Mouse (Mus musculus) gastrocnemius, adult 8-10 months (tissue): ENCODE measurements at regions not wholly inside any gene's neighbourhood (a gene's known extent, or its start where the extent isn't known, plus 50 kb on each side); places are given as distances from the start of the nearest gene placed in this dataset.

ENCODE experiments used
- DNase-seq, 2 experiments: peaks; one replicate each; pipeline ENCODE4 v3.0.0; 2022; ENCODE audit warnings: low spot score in 2 of 2

DNA sequence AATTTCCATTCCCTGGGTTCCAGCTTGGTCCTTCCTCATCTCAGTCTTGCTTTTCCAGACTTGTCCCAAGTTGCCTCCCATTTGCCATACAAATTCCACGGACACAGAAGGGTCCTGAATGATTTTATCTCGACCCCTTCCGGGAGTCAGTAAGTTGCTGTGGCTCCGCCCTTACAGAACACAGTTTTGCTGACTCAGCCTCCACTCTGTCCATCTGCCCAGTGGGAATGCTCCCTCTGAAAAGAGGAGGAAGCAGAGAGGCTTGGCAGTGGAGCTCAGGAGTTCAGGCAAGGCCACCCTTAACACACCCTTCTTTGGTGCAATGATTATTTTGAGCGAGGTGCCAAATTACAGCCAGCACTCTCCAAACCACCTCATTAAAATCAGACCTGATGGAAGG, 213.9 kb upstream of the Prok2 start:
- DNase-seq = no peak

GRCm38 (mm10) chr6:99939382-99939781, 213.2 kb upstream of the Prok2 start:
- DNase-seq = no peak

DNA sequence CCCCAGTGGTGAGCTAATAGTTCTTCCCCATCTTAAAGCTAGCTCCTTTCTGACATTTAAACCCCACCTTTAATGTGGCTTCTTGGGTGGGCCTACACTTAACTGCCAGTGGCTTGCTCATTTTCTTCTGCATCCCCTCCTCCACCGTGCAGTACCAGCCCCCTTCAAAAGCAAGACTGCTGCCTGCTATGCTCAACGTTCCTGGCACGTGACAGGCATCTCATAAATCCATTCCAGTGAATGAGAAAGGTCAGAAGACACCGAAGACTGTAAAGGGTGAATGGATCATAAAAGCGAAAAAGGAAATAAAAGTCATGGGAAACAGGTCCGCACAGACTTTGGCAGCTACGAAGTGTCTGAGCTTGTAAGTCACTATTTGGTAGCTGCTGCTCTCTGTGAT, 212.8 kb upstream of the Prok2 start:
- DNase-seq = no peak

DNA sequence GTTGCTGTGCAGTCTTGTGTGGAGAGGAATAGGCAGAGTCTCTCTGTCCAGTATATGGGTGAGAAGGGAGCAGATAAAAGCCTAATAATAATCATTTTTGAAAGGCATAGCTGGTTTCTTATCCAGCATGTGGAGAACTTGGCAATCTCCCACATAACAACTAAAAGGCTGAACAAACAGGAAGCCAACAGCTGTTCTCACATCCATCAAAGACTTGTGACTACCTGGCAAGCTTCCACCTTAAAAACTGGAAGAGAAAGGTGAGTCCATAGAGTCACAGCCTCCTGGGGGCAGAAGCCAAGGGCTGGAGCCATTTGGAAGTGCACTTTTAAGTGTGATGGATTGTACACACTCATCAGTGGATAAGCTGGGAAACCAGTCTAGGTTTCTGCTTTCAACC, 210.5 kb upstream of the Prok2 start:
- no peak for DNase-seq

DNA sequence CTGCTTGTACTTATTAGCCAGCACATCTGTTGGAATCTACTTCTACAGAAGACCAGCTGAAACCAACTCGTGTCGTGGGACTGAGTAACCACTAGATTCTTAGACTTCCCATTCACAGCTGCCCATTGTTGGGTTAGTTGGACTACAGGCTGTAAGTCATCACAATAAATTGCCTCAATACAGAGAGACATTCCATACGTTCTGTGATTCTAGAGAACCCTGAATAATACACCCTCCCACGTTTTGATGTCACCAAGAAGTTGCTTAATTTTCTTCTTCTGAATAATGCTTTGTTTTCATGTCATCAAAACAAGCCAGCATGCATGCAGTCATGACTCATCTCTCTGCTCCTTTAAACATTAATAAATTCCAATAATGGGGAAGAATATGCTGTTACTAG, 209.2 kb upstream of the Prok2 start:
- no peak for DNase-seq

DNA sequence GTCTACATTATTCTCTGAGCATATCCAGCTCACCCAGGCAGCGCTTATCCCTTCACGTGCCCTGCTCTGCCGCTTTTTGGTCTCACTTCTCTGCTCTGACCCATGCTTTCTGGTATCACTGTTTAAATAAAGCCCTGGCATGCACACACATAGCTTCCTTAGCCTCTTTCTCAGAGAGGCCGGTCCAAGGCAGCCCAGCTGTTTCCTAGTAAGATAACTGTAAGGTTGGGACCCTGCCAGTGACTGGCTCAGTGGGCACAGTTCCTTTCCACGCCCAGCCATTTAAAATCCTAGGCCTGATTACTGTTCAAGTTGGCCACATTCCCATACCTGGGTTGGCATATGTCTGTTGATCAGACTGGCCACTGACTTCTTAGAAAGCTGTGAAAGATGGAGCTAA, 208.2 kb upstream of the Prok2 start:
- DNase-seq = no peak

GRCm38 (mm10) chr6:99933404-99933803, 207.2 kb upstream of the Prok2 start:
- DNase-seq = no peak

DNA sequence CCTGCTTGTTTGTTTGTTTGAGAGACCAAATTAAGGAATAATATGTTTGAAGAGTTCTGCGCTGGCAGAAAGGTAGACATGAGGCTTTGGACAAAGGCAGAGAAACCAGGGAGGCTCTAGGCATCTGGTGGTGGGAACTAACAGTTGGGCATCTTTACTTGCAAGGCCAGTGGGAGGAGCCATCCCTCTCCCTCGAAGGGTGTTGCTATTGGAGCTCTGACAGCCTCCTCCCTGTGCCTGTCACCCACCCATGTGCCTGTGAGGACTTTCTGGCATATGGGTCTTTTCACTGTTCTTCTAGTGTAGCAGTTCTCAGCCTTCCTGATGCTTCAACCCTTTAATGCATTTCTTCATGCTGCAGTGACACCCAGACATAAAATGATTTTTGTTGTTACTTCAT, 206.7 kb upstream of the Prok2 start:
- no peak for DNase-seq

- DNase-seq = no peak
Observed at GRCm38 (mm10) chr6:99932405-99932804, 206.2 kb upstream of the Prok2 start.

DNA sequence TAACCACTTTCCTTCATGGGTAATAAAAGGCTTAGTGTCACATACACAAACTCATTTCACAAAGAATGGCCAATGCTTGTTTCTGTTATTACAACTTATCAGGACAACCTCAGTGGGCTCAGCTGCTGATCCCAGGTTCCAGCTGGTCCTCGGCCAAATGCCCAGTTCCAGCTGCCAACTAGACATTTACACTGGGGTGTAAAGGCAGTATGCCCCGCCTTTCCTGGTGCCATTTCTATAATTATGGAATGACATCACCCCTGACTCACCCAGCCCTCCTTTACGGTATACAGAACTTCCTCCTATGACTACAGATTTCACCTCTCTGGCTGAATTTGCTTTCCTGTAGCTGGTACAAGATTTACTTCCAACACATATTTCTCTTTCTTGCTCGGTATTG, 205.4 kb upstream of the Prok2 start:
- no peak for DNase-seq

DNA sequence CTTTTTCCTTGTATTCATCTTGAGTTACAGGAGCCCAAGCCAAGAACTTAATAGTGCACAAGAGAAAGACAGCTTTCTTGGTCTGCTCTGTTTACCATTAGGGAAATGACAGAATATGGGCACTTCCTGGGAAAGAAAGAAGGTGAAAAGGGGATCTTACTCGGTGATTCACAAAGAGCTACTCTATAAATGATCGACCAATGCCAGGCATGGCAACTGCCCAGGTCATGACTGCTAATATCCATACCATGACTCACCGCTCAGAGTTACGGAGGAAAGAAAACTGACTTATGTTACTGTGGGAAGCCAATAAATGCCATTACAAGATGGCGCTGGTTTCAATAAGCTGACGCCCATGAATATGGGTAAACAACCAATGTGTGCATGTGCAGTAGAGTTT, 204.1 kb upstream of the Prok2 start:
- no peak for DNase-seq

DNA sequence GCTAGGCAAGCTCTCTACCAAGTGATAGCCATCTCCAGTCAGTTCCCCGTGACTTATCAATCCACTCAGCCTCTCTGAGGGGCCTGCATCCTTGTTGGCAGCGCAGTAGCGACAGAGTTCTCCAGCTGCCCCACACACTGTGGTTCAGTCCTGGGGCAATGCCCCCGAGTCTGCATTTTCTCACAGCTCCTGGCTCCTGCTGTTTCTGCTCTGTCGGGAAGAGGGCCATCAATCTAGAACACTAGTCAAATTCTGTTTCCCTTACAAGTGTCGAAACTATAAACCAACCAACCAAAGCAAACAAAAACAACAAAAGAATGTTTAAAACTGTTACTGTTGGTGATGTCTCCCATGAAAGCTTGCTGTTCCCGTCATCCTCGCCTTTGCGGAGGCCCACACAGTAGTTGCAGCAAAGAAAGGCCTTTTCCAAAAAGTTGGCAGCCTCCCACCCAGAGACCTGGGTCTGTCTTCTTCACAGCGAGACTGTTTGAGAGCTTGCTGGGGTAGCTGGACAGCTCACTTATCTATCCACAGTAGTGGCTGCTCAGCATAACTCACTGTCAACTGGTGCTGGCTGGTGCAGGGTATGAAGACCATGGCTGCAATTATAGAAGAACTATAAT, 201.9 kb upstream of the Prok2 start:
- no peak for DNase-seq

DNA sequence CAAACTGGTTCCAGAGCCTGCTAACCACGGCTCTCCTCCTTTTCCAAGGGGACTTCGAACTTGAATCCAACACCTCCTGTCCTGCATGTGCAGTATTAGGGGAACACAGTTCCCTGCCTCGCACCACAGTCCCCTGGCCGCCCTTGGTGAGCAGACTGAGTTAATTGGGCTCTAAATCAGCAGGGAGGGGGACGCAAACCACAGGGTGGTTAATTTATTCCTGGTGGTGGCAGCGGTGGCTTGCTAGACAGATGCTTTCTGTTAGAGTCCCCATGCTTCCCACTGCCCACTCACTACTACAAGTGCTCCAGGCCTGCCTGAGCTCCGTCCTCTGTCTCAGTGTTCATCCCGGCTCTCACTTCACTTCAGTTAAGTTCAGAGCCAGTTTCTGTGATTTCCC, 198.0 kb upstream of the Prok2 start:
- DNase-seq = no peak

DNA sequence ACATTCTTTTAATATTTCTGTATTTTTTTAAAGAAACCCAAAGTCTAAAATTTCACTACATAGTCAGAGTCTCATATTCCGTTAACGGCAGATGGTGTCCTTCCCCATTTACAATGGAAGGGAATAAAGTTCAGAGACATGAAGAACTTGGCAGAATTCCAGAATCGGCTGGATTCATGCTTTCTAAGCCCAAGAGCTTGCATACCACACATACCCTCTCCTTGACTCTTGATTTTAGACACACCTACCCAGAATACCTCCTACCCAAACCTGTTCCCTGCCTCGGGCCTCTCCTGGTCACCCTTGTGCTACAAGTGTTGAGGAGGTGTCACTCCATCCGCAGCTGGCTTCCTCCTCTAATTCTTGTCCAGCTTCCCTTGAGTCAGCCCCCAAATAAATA, 195.8 kb upstream of the Prok2 start:
- DNase-seq = no peak

GRCm38 (mm10) chr6:99919816-99920562, 193.8 kb upstream of the Prok2 start:
- DNase-seq = no peak

GRCm38 (mm10) chr6:99918351-99918750, 192.2 kb upstream of the Prok2 start:
- DNase-seq = no peak

DNA sequence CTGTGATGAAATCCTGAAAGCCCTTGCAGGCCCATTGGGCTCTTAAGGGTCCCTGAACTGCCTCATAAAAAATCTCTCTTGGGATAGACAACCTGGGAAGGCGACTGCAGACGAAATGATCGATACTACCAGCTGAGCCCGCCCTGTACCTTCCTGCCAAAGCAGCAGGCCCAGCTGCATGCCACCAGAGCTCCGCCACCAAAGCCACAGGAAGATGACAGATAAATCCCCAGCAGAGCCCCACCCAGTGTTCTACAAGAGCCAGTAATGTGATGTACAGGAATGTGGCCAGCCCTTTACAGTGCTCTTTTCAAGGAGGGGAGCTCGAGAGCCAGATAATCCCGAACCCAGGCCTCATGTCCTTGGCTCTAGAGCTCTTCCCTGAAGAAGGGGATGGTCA, 183.7 kb upstream of the Prok2 start:
- DNase-seq = no peak

DNA sequence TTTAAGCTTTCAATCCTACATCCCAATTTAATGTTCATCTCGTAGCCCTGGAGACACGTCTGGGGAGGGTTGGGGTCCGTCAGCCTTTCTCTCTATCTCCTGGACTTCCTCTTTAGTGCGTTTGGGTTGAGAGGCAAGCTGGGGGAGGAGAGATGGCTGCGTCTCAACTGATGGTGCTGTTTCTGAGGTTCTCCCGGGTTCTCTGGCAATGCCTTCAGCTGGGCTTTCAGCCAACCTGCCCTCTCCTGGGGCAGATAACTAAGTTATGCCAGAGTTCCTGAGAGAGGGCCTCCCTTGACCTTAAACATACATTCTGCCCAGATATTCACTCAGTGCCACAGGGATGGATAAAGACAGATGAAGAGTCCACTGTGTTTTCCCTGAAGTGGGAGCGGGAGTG, 183.3 kb upstream of the Prok2 start:
- DNase-seq = no peak

DNA sequence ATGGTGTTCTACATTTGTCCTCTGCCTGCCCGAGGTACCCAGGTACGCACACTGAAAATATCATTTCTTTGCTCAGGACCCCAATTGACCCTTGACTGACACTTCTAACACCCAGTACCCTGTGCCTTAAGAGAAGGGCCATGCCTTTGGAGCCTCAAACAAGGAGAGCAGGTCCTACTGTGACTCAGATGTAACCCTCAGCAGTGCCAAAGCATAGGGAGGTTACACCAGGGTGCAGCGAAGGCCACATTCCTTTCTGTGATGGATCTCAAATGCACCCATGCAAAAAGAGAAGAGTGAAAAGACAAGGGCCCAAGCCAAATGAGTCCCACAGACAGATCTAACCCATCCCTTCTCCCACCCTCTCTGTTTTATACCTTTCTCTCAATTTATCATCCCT, 181.9 kb upstream of the Prok2 start:
- no peak for DNase-seq

DNA sequence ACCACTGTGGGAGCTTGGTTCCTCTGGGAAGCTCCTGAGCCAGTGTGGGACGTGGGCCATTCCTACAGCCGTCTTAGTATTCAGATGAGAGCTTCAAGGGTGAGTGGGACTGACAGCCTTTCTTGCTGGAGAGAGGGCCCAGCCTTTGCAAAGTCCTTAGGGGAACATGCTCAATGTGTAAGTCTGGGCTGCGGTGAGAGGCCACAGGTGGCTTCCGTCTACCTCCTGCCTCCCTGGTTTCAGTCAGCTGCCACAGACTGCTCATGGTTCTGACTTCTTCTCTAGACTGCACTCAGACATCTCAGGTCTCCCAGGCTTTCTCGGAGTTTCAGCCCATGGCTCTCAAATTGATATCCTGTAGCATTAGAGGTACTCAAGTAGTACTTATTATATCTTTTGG, 179.0 kb upstream of the Prok2 start:
- DNase-seq = no peak

GRCm38 (mm10) chr6:99904607-99905006, 178.4 kb upstream of the Prok2 start:
- no peak for DNase-seq

GRCm38 (mm10) chr6:99904044-99904443, 177.9 kb upstream of the Prok2 start:
- peak; percentile 52 to 56 for DNase-seq

DNA sequence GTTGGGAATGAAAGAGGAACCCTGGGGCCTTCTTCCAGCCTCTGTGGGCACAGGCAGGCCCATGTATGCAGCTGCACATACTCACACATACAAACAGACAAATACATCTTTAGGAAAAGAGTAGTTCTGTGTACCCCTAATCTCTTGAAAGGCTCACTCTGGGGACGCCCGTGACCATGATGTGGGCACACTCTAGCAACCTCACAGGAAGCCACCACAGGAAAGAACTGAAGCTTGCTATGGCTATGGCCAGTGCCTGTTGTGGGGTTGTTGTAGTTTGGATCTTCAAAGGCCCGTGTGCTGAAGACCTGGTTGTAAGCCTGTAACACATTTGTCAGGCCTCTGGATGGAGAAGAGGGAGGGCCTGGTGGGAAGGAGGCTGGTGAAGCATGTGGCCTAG, 175.4 kb upstream of the Prok2 start:
- DNase-seq = no peak

DNA sequence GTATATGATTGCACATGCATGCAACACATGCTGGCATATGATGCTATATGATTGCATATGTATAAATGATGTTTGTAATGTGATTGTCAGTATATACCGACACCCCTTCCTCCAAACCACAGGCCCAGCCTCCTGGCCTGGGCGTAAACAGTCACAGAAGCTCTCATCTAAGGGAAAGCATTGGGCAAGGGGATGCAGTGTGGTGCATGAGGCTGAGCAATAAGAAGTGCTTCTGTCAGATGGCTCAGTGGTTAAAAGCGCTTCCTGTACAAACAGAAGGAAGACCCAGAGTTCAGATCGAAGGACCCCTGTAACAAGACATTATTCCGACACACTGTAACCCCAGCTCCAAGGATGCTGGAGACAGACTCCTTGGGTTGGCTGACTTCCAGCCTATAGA, 175.0 kb upstream of the Prok2 start:
- DNase-seq = no peak
